Comparison of ENCODE assay signal across 10 mouse cellular contexts in the genomic region with DNA sequence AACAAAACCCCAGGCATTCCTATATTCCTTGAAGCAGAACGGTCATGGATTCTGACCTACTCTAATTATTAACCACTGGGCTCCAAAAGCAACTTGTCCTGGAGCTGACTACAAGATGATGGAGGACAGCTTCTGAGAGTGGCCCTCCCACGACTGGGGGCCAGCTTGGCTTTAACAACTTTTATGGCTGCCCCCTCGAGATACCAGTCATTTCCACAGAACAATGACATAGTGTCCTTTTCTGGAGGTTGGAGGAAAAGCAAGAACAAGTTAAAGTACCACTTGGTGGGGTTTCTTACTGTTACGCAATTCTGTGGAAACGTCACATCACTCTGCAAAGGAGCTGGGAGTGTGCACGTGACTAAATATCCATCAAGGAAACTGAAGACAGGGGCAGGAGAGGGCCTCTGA.
A peak's percentile ranks its signal among the peaks of the same experiment; 100 is the strongest.
DNase-seq lines count a peak whose midpoint lies in the region.
"Had no signal": no experiment of that assay in that cellular context is flagged by ENCODE, and none has a peak within 500 bp of the region (broad histone marks: within the 10 kb centered on the region; RNA-seq: fewer than 3 reads in every experiment).

No protein-coding gene starts in this region.

- intact Hi-C loops in left cerebral cortex, postnatal 14 days (cut with DNase I), result no loop called here

- peak; percentile 37 to 76 for DNase-seq in lung, adult 18-20 months
- no peak for DNase-seq in lung, postnatal 14 days
- peak; percentile 74 to 89 for DNase-seq in kidney, adult 8-10 months
- peak; percentile 54 to 75 for DNase-seq in kidney, postnatal 25 days
- DNase-seq in yolk sac, embryonic 10.5 days (ENCODE audit: low spot score), result peak; percentile 71
- DNase-seq in left cerebral cortex, postnatal 14 days (ENCODE audit: low spot score in 2 of 2), result no peak
- DNase-seq in spleen, postnatal 36 days (ENCODE audit: low spot score in 2 of 2), result no peak
- no peak for DNase-seq in cerebellum, adult 11-12 months
- DNase-seq: adrenal gland, postnatal 25 days; cerebellum, adult 9-10 months had no signal

Comparison
In these comparisons a context has a peak if more than half of its experiments do, and no peak if none do; other contexts are left out.
1. DNase-seq: peak in lung, adult 18-20 months (2 of 2), kidney, adult 8-10 months (2 of 2), kidney, postnatal 25 days (2 of 2) and yolk sac, embryonic 10.5 days (single experiment); none in lung, postnatal 14 days (single experiment), left cerebral cortex, postnatal 14 days (0 of 2), spleen, postnatal 36 days (0 of 2) and cerebellum, adult 11-12 months (single experiment).